Mouse (Mus musculus) forebrain, embryonic 10.5 days (tissue): ENCODE data around the gene Gkn3. TPM values are rescaled to one million over a fixed set of nuclear protein-coding genes. Genes with fewer than 3 reads are reported as not detected.
A peak's percentile ranks its signal among the peaks of the same experiment; 100 is the strongest.

ENCODE experiments used
- DNase-seq: peaks from one replicate; pipeline ENCODE4 v3.0.0-alpha.2; 2017; ENCODE audit warnings: low spot score; ENCODE audit errors: extremely low spot score
- H3K27ac ChIP-seq: fragments of 300-500 bp; sonication (generic); 2 replicates; pipeline ENCODE4 v1.5.1; 2016; ENCODE audit warnings: mild to moderate bottlenecking
- H3K27me3 ChIP-seq: fragments of 300-500 bp; sonication (generic); 2 replicates; pipeline ENCODE4 v1.6.1; 2016; ENCODE audit warnings: mild to moderate bottlenecking; ENCODE audit not compliant: poor library complexity, severe bottlenecking
- H3K36me3 ChIP-seq: fragments of 300-500 bp; sonication (generic); replicated peaks from 2 replicates; pipeline ENCODE4 v1.6.1; 2016; ENCODE audit warnings: mild to moderate bottlenecking, moderate library complexity
- H3K4me1 ChIP-seq: fragments of 300-500 bp; sonication (generic); 2 replicates; pipeline ENCODE4 v1.6.1; 2016
- H3K4me3 ChIP-seq: fragments of 300-500 bp; sonication (generic); 2 replicates; pipeline ENCODE4 v1.5.1; 2016; ENCODE audit warnings: mild to moderate bottlenecking, moderate library complexity
- H3K9me3 ChIP-seq: fragments of 300-500 bp; sonication (generic); 2 replicates; pipeline ENCODE4 v1.6.1; 2016; ENCODE audit warnings: mild to moderate bottlenecking, moderate library complexity
- WGBS: fragments of 180-500 bp; shearing (Covaris S2); methylation state at CpG from one replicate; pipeline ENCODE4 v1.1.7; 2016; 5-methylcytosine and 5-hydroxymethylcytosine counted together
- polyA plus RNA-seq: library from polyadenylated mRNA; unstranded; fragments of >200 nt; fragmentation: Nextera tagmentation; extraction: Ambion mirVana; gene quantifications from 2 replicates; pipeline ENCODE4 v1.2.1, GENCODE M21; 2016

Gene Gkn3
- polyA plus RNA-seq, 1 experiment from 2014 or later: not detected

DNA sequence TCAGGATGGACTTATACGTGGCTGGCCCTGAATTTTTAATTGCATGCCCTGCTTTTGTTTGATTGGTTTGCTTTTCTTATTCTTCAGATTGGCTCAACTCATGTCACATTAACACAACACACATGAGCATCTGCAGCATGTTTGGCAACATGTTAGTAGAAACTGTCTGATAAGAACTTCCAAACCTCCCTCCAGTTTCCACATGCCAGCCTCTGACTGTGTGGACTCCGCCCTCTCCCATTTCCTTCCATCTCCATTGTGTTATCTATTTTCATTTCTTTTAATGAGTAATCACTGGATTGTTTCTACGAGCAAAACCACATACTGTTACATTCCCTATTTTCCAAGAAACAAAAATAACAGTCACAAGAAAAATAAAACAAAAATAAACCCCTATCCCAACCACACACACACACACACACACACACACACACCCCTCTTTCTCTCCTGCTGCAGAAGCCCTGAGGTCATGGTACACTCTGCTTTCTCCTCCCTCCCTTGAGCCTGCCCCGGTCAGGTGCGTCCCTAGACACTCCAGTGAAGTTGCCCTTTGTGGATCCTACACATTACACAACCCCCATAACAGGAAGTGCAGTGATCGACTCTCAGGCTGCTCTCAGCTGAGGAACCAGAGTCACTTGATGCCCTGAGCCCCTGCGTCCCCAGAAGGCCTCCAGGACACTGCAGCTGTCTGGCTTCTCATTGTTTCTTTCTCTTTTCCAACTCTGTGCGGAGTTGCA is 4.9 kb upstream of the Gkn3 start:
- no peak overlapping the region for H3K4me3 ChIP-seq
- DNase-seq: no peak
- peaks cover 18% of the 10 kb centered on the region for H3K4me1 ChIP-seq
- H3K27ac ChIP-seq: no peak overlapping the region
- WGBS: 84% methylated on average over 8 of the region's 8 CpGs
- H3K36me3 ChIP-seq: no peaks in the 10 kb centered on the region
- H3K27me3 ChIP-seq: no peaks in the 10 kb centered on the region
- no peaks in the 10 kb centered on the region for H3K9me3 ChIP-seq

GRCm38 (mm10) chr6:87389455-87389989 is 787 bp upstream of the Gkn3 start:
- H3K9me3 ChIP-seq: no peaks in the 10 kb centered on the region
- no peak overlapping the region for H3K4me3 ChIP-seq
- WGBS: 39% methylated on average over 5 of the region's 5 CpGs
- peaks cover 24% of the 10 kb centered on the region for H3K4me1 ChIP-seq
- DNase-seq: no peak
- no peaks in the 10 kb centered on the region for H3K36me3 ChIP-seq
- no peak overlapping the region for H3K27ac ChIP-seq
- H3K27me3 ChIP-seq: peaks cover 28% of the 10 kb centered on the region

DNA sequence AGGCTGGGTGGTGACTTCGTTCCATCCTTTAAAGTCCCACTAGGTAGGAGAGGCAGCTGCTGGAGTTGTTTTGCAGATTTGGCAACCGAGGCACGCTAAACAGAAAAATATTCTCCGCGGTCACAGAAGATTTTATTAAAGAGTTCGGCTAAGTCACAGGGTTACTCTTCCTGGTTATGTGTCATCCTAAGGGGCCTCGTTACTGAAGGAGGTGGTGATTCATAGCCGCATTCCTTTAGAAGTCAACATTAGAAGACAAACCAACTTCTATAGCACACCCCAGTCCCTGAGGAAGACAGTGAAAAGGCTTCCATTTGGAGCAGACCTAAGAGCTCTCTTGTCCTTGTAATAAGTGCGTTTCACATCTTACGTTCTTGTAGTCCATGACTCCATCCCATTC is 2.1 kb downstream of the Gkn3 start:
- no peaks in the 10 kb centered on the region for H3K36me3 ChIP-seq
- no peak overlapping the region for H3K4me3 ChIP-seq
- no peak overlapping the region for H3K27ac ChIP-seq
- peaks cover 48% of the 10 kb centered on the region for H3K27me3 ChIP-seq
- no peaks in the 10 kb centered on the region for H3K9me3 ChIP-seq
- H3K4me1 ChIP-seq: peaks cover 25% of the 10 kb centered on the region
- no peak for DNase-seq
- 87% methylated on average over 10 of the region's 10 CpGs for WGBS

GRCm38 (mm10) chr6:87386203-87386602 is 2.5 kb downstream of the Gkn3 start:
- H3K27ac ChIP-seq: no peak overlapping the region
- peaks cover 48% of the 10 kb centered on the region for H3K27me3 ChIP-seq
- 20% methylated on average over 7 of the region's 7 CpGs for WGBS
- no peaks in the 10 kb centered on the region for H3K36me3 ChIP-seq
- no peak overlapping the region for H3K4me3 ChIP-seq
- peaks cover 25% of the 10 kb centered on the region for H3K4me1 ChIP-seq
- peak; percentile 58 for DNase-seq
- no peaks in the 10 kb centered on the region for H3K9me3 ChIP-seq

DNA sequence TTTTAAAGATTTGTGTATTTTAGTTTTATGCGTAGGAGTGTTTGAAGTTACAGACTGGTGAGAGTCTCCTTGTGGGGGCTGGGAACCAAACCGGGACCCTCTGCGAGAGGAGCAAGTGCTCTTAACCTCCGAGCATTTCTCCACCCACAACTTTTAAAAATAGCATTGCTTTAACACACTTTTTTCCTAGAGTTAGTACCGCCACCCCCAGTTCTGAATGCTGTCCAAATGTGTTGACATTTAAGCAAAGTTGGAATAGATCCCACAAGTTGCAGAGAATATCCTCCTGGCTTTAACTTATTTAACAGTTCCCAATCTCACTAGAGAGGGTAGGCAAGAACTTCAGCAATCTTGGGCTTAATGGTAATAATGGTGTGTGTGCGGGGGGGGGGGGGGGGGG is 4.0 kb downstream of the Gkn3 start:
- Histone ChIP-seq H3K36me3 (no peaks in the 10 kb centered on the region), H3K27ac (no peak overlapping the region), H3K27me3 (peaks cover 48% of the 10 kb centered on the region), H3K4me1 (peaks cover 24% of the 10 kb centered on the region), H3K4me3 (no peak overlapping the region), H3K9me3 (no peaks in the 10 kb centered on the region)
- DNase-seq: no peak
- WGBS: 60% methylated on average over 6 of the region's 6 CpGs

GRCm38 (mm10) chr6:87383926-87384691 is 4.6 kb downstream of the Gkn3 start:
- WGBS: 8% methylated on average over 24 of the region's 24 CpGs
- peaks cover 48% of the 10 kb centered on the region for H3K27me3 ChIP-seq
- H3K36me3 ChIP-seq: no peaks in the 10 kb centered on the region
- peak overlapping the region; percentile 46 for H3K4me3 ChIP-seq
- H3K9me3 ChIP-seq: no peaks in the 10 kb centered on the region
- no peak for DNase-seq
- no peak overlapping the region for H3K27ac ChIP-seq
- peaks cover 18% of the 10 kb centered on the region for H3K4me1 ChIP-seq

GRCm38 (mm10) chr6:87373057-87373456 is 15.7 kb downstream of the Gkn3 start, which contains the start of gene Gkn2:
Gene Gkn2 (plus strand): TSS chr6:87373357.
- no peaks in the 10 kb centered on the region for H3K9me3 ChIP-seq
- H3K4me1 ChIP-seq: no peaks in the 10 kb centered on the region
- no peak for DNase-seq
- WGBS: 91% methylated on average over 9 of the region's 9 CpGs
- no peak within 1 kb of the TSS for H3K4me3 ChIP-seq
- H3K27me3 ChIP-seq: no peaks in the 10 kb centered on the region
- no peaks in the 10 kb centered on the region for H3K36me3 ChIP-seq
- H3K27ac ChIP-seq: no peak within 1 kb of the TSS

GRCm38 (mm10) chr6:87369223-87369622 is 19.5 kb downstream of the Gkn3 start:
- Histone ChIP-seq H3K27me3 (no peaks in the 10 kb centered on the region), H3K9me3 (no peaks in the 10 kb centered on the region)
- 90% methylated on average over 5 of the region's 5 CpGs for WGBS

DNA sequence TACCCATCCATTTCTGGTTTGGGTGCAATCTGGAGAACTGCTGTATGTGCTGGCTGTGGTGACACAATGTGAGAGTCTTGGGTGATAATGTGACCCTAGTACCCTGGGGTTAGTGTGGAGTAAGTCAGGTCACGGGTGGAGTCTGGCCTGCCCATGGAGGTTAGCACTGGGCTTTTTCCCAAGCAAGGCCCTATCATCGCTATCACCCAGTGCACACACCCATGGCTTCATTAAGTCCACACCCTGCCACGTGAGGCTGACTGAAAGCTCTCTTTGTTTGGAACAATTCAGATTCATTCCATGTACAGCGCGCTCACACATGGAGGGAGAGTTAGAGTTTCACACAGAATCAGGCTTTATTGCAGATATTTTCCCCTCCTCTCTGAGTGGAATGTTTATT is 34.3 kb downstream of the Gkn3 start:
- WGBS: 83% methylated on average over 5 of the region's 5 CpGs
- no peak overlapping the region for H3K27ac ChIP-seq
- H3K4me3 ChIP-seq: no peak overlapping the region
- DNase-seq: no peak
- no peaks in the 10 kb centered on the region for H3K36me3 ChIP-seq
- H3K27me3 ChIP-seq: no peaks in the 10 kb centered on the region
- peaks cover 8% of the 10 kb centered on the region; the same call in 1 of the 2 replicates for H3K4me1 ChIP-seq
- no peaks in the 10 kb centered on the region for H3K9me3 ChIP-seq

More at GRCm38 (mm10) chr6:87369223-87369622, 19.5 kb downstream of the Gkn3 start:
- Histone ChIP-seq H3K4me3 (no peak overlapping the region), H3K27ac (no peak overlapping the region), H3K36me3 (no peaks in the 10 kb centered on the region), H3K4me1 (no peaks in the 10 kb centered on the region)
- DNase-seq: no peak

- no peak within 1 kb of the TSS for H3K4me3 ChIP-seq
- H3K4me1 ChIP-seq: peaks cover 8% of the 10 kb centered on the region; the same call in 1 of the 2 replicates
- DNase-seq: no peak
- 91% methylated on average over 8 of the region's 8 CpGs for WGBS
- H3K27ac ChIP-seq: no peak within 1 kb of the TSS
- no peaks in the 10 kb centered on the region for H3K9me3 ChIP-seq
- no peaks in the 10 kb centered on the region for H3K27me3 ChIP-seq
- no peaks in the 10 kb centered on the region for H3K36me3 ChIP-seq
Observed at GRCm38 (mm10) chr6:87350829-87351228, 37.9 kb downstream of the Gkn3 start, which contains the start of gene Gkn1. Gene Gkn1 (minus strand): TSS chr6:87350942.

DNA sequence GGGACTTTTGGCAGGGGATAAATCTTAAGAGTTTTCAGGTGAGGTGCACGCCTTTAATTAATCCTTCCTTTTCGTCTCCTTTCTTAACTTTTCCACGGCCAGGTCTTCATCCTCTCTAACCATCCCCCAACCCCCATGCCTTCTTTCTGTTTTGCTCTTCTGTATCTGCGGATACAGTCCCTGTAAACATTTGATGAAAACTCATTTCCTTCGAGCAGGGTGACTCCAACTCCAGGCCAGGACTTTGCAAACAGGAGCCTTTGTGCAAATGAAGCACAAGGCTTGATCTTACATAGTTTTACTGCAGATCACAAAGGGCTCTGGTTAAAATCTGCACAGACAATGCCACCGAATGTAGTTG is 52.8 kb downstream of the Gkn3 start:
- no peak for DNase-seq
- no peaks in the 10 kb centered on the region for H3K9me3 ChIP-seq
- H3K4me3 ChIP-seq: peak overlapping the region; percentile 72; the same call in 1 of the 2 replicates
- no peaks in the 10 kb centered on the region for H3K36me3 ChIP-seq
- no peak overlapping the region for H3K27ac ChIP-seq
- H3K27me3 ChIP-seq: peaks cover 20% of the 10 kb centered on the region
- peaks cover 28% of the 10 kb centered on the region for H3K4me1 ChIP-seq
- 33% methylated on average over 6 of the region's 6 CpGs for WGBS

DNA sequence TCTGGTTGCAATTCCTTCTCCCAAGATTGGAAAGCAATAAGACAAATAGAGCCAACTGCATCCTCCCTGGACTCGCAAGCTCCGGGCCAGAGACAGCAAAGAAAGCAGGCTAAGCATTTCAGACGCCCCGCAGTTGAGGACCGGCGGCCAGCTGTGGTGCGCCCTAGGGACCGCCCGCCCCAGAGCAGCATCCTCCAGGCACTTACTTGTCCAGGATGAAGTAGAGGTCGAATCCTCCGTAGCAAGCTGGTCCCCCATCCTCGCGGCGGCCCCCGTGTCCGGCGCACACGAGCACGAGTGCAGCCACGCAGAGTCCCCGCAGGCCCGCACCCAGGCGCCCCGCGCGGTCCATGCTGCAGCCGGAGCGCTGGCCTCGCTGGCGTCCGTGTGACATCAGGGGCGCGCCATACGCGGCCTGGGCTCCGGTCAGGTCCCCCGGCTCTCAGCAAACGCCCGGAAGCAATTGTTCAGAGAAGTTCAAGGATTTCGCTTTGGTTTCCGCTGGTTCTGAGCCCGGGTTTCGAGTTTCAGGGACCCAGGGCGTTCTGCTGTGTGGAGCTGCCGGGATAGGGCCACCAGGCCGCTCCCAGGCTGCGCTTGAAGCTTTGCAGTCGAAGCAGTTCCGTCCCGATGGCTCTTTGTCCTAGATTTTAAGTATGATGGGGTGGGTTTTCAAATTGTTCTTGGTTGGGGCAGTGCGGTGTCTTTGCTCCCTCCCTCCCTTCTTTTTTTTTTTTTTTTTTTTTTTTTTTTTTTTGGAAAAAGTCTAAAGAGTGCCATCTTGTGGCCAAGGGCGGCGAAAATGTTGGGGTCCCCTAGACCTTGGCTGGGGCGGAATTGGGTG is 53.4 kb downstream of the Gkn3 start, which contains the start of gene Antxr1:
Antxr1 (minus strand) TSS at position 731 of the 844 bp plus-strand sequence.
- peak; percentile 69 for DNase-seq
- WGBS: under 1% methylated on average over 54 of the region's 54 CpGs
- peak within 1 kb of the TSS; percentile 90 for H3K27ac ChIP-seq

More for the DNA sequence above, 53.4 kb downstream of the Gkn3 start, which contains the start of gene Antxr1:
- Histone ChIP-seq H3K4me3 (peak within 1 kb of the TSS; percentile 72), H3K9me3 (no peaks in the 10 kb centered on the region), H3K36me3 (no peaks in the 10 kb centered on the region), H3K4me1 (peaks cover 28% of the 10 kb centered on the region), H3K27me3 (peaks cover 20% of the 10 kb centered on the region)
